Mouse (Mus musculus): ENCODE results near the gene Med12l.

DNA sequence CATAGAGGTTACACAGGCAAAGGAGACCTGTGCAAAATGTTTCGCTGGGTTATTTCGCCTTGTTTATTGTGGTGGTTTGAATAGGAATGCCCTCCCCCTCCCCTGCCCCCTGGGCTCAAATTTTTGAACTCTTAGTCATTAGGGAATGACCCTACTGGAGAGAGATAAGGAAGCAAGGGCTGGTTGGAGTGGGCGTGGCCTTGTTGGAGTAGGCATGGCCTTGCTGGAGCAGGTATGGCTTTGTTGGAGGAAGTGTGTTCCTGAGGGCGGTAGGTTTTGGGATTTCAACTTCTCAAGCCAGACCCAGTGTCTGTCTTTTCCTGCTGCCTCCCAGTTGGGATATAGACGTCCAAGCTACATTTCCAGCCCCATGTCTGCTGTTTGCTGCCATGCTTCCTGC is 1.9 kb upstream of the Med12l start:
- TF ChIP-seq POLR2A (IDR thresholded peaks at IDR 0.05; ENCODE audit: insufficient read length, low read depth) (no peak), TCF12 (IDR thresholded peaks at IDR 0.05; ENCODE audit: insufficient read depth, poor library complexity, severe bottlenecking) (no peak)
